Mouse (Mus musculus) spleen, adult 2 months (tissue): Measurements from ENCODE around the gene Agpat1.

Experiments
- CTCF ChIP-seq: fragments of 200-500 bp; IDR thresholded peaks from 2 replicates; pipeline ENCODE4 v1.5.1; 2011; ENCODE audit warnings: mild to moderate bottlenecking, inconsistent platforms; ENCODE audit not compliant: insufficient read depth, insufficient read length, insufficient replicate concordance; ENCODE audit errors: extremely low read depth
- POLR2A ChIP-seq: fragments of 200-500 bp; IDR thresholded peaks from 2 replicates; pipeline ENCODE4 v1.6.1; 2011; ENCODE audit warnings: low read depth, low read length, inconsistent platforms

DNA sequence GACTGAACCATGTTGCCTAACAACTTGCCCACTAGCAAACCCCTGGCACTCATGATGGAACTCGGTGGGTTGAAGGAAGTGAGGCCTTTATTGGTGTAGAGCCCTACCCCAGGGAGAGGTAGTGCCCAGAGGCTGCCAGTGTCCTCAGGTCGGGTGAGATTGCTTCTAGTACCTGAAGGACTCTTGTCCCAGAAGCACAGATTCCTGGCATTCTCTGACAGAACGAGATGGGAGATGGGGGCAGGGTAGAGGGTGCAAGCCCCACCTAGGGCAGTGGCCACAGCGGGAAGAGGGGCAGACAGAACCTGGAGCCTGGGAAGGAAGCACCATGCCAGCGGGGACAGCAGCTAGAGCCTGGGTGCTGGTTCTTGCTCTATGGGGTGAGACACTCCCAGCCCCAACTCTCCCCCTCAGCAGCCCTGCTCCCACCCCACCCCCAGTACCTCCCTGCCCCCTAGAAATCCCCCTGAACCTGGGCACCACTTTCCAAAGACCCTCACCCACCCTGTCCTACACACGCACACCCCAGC, 6.4 kb upstream of the Agpat1 start, which contains the start of gene Ager:
- TF ChIP-seq POLR2A (no peak), CTCF (no peak)
